Mouse (Mus musculus) hindbrain, embryonic 13.5 days (tissue): ENCODE measurements at regions not wholly inside any gene's neighbourhood (a gene's known extent, or its start where the extent isn't known, plus 50 kb on each side); places are given as distances from the start of the nearest gene placed in this dataset.
A peak's percentile ranks its signal among the peaks of the same experiment; 100 is the strongest.

Experiments used
- ATAC-seq: fragments of 200-750 bp; cut with Nextera tagmentation; 2 replicates; pipeline ENCODE4 v1.8.0; 2017; ENCODE audit warnings: moderate TSS enrichment; ENCODE audit not compliant: low FRiP score
- H3K27ac ChIP-seq: fragments of 300-500 bp; sonication (generic); 2 replicates; pipeline ENCODE4 v1.5.1; 2015; ENCODE audit warnings: inconsistent platforms, mild to moderate bottlenecking, moderate library complexity
- H3K27me3 ChIP-seq: fragments of 300-500 bp; sonication (generic); 2 replicates; pipeline ENCODE4 v1.6.1; 2015; ENCODE audit warnings: mild to moderate bottlenecking, inconsistent platforms
- H3K36me3 ChIP-seq: fragments of 300-500 bp; sonication (generic); 2 replicates; pipeline ENCODE4 v1.6.1; 2015; ENCODE audit warnings: mild to moderate bottlenecking, inconsistent platforms
- H3K4me1 ChIP-seq: fragments of 300-500 bp; sonication (generic); replicated peaks from 2 replicates; pipeline ENCODE4 v1.6.1; 2015; ENCODE audit warnings: inconsistent platforms
- H3K4me2 ChIP-seq: fragments of 300-500 bp; sonication (generic); 2 replicates; pipeline ENCODE4 v1.6.1; 2015; ENCODE audit warnings: inconsistent platforms, mild to moderate bottlenecking, moderate library complexity
- H3K4me3 ChIP-seq: fragments of 300-500 bp; sonication (generic); 2 replicates; pipeline ENCODE4 v1.5.1; 2015; ENCODE audit warnings: mild to moderate bottlenecking, inconsistent platforms
- H3K9ac ChIP-seq: fragments of 300-500 bp; sonication (generic); 2 replicates; pipeline ENCODE4 v1.6.1; 2015; ENCODE audit warnings: mild to moderate bottlenecking, inconsistent platforms
- H3K9me3 ChIP-seq: fragments of 300-500 bp; sonication (generic); 2 replicates; pipeline ENCODE4 v1.6.1; 2016; ENCODE audit warnings: inconsistent platforms
- WGBS: fragments of 180-500 bp; shearing (Covaris S2); methylation state at CpG from one replicate; pipeline ENCODE4 v1.1.7; 2015; 5-methylcytosine and 5-hydroxymethylcytosine counted together

- Histone ChIP-seq H3K9me3 (no peaks in the 10 kb centered on the region), H3K9ac (no peak overlapping the region), H3K27ac (no peak overlapping the region), H3K4me1 (no peaks in the 10 kb centered on the region), H3K27me3 (no peaks in the 10 kb centered on the region), H3K36me3 (no peaks in the 10 kb centered on the region), H3K4me2 (no peak overlapping the region), H3K4me3 (no peak overlapping the region)
- ATAC-seq, result no peak
These were observed 969.7 kb upstream of the Pcdh9 start for GRCm38 (mm10) chr14:94860191-94860590.

GRCm38 (mm10) chr14:94869011-94869410, 978.5 kb upstream of the Pcdh9 start:
- no peaks in the 10 kb centered on the region for H3K27me3 ChIP-seq
- H3K4me2 ChIP-seq, result no peak overlapping the region
- H3K36me3 ChIP-seq, result no peaks in the 10 kb centered on the region
- no peak for ATAC-seq
- H3K4me1 ChIP-seq, result no peaks in the 10 kb centered on the region
- 73% methylated on average over 2 of the region's 2 CpGs for WGBS
- H3K4me3 ChIP-seq, result no peak overlapping the region
- H3K9ac ChIP-seq, result no peak overlapping the region
- no peak overlapping the region for H3K27ac ChIP-seq
- no peaks in the 10 kb centered on the region for H3K9me3 ChIP-seq

GRCm38 (mm10) chr14:94886054-94886453, 995.0 kb upstream of the 4921530L21Rik start:
- H3K36me3 ChIP-seq, result no peaks in the 10 kb centered on the region
- no peak overlapping the region for H3K4me2 ChIP-seq
- H3K9me3 ChIP-seq, result no peaks in the 10 kb centered on the region
- peak; percentile 93 for ATAC-seq
- H3K27ac ChIP-seq, result no peak overlapping the region
- WGBS, result 46% methylated on average over 3 of the region's 3 CpGs
- no peaks in the 10 kb centered on the region for H3K4me1 ChIP-seq
- no peak overlapping the region for H3K9ac ChIP-seq
- H3K27me3 ChIP-seq, result no peaks in the 10 kb centered on the region
- H3K4me3 ChIP-seq, result no peak overlapping the region

GRCm38 (mm10) chr14:94895261-94895769, 985.7 kb upstream of the 4921530L21Rik start:
- Histone ChIP-seq H3K36me3 (no peaks in the 10 kb centered on the region), H3K4me1 (peaks cover 5% of the 10 kb centered on the region), H3K4me3 (no peak overlapping the region), H3K9me3 (no peaks in the 10 kb centered on the region), H3K4me2 (no peak overlapping the region), H3K9ac (no peak overlapping the region), H3K27me3 (no peaks in the 10 kb centered on the region), H3K27ac (no peak overlapping the region)
- 66% methylated on average over 3 of the region's 3 CpGs for WGBS
- ATAC-seq, result no peak

- no peaks in the 10 kb centered on the region for H3K27me3 ChIP-seq
- H3K4me2 ChIP-seq, result peak overlapping the region; percentile 26
- H3K36me3 ChIP-seq, result no peaks in the 10 kb centered on the region
- H3K4me3 ChIP-seq, result no peak overlapping the region
- peak overlapping the region; percentile 58 for H3K27ac ChIP-seq
- no peak overlapping the region for H3K9ac ChIP-seq
- peak; percentile 84 for ATAC-seq
- no peaks in the 10 kb centered on the region for H3K9me3 ChIP-seq
- H3K4me1 ChIP-seq, result peaks cover 5% of the 10 kb centered on the region
- 17% methylated on average over 6 of the region's 6 CpGs for WGBS
These were observed 982.3 kb upstream of the 4921530L21Rik start for GRCm38 (mm10) chr14:94898667-94899281.

GRCm38 (mm10) chr14:94912326-94912725, 968.7 kb upstream of the 4921530L21Rik start:
- Histone ChIP-seq H3K9me3 (no peaks in the 10 kb centered on the region), H3K27ac (no peak overlapping the region), H3K4me2 (no peak overlapping the region), H3K36me3 (no peaks in the 10 kb centered on the region), H3K4me1 (no peaks in the 10 kb centered on the region), H3K27me3 (no peaks in the 10 kb centered on the region), H3K9ac (no peak overlapping the region), H3K4me3 (no peak overlapping the region)
- WGBS, result 92% methylated on average over 1 of the region's 1 CpGs
- no peak for ATAC-seq

GRCm38 (mm10) chr14:94941416-94941815, 939.6 kb upstream of the 4921530L21Rik start:
- Histone ChIP-seq H3K27me3 (no peaks in the 10 kb centered on the region), H3K4me3 (no peak overlapping the region), H3K27ac (no peak overlapping the region), H3K9me3 (no peaks in the 10 kb centered on the region), H3K36me3 (no peaks in the 10 kb centered on the region), H3K4me2 (no peak overlapping the region), H3K9ac (no peak overlapping the region), H3K4me1 (no peaks in the 10 kb centered on the region)
- WGBS, result 89% methylated on average over 3 of the region's 3 CpGs
- ATAC-seq, result no peak
